ENCODE assay signal across 24 mouse cellular contexts in the genomic region with DNA sequence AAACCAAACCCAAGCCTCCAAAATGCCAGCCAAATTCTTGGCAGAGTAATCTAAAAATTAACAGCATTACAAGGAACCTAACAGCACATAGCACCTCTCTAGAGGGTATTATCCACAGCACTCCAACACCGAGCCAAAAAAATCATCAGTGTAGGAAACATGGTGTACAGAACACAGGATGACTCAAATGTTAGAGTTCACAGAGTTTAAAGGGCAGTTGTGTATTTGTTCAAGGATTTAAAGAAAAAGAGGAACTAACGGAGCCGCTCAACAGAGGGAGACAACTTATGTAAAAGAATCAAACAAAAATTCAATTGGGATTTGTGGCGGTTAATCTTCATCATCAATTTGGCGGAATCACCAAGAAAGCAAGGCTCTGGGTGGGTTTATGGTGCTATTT. TPM values are rescaled to one million over a fixed set of nuclear protein-coding genes. Genes with fewer than 3 reads are reported as not detected.
DNase-seq lines count a peak whose midpoint lies in the region; ATAC-seq and TF ChIP-seq lines count a peak whose summit lies in the region.
"Had no signal": no experiment of that assay in that cellular context is flagged by ENCODE, and none has a peak within 500 bp of the region (broad histone marks: within the 10 kb centered on the region; RNA-seq: fewer than 3 reads in every experiment).

No protein-coding gene starts in this region.

- no peak overlapping the region for H3K9ac ChIP-seq in liver, embryonic 16.5 days (ENCODE audit: low read depth, low read length)
- no peak overlapping the region for H3K9ac ChIP-seq in liver, embryonic 12.5 days
- no peak overlapping the region for H3K9ac ChIP-seq in midbrain, embryonic 11.5 days (ENCODE audit: low read length)
- no peak overlapping the region for H3K9ac ChIP-seq in midbrain, postnatal 0 days (replicated peaks; ENCODE audit: low read length, poor library complexity, severe bottlenecking)
- no peak overlapping the region for H3K9ac ChIP-seq in lung, postnatal 0 days (replicated peaks; ENCODE audit: low read depth)
- H3K9ac ChIP-seq: embryonic facial prominence, embryonic 12.5 days; forebrain, embryonic 13.5 days; forebrain, embryonic 15.5 days; forebrain, postnatal 0 days had no signal

- peak; percentile 39; the same call in 1 of the 2 replicates for ATAC-seq in liver, embryonic 16.5 days (ENCODE audit: low read depth)
- ATAC-seq in liver, embryonic 12.5 days: no peak
- no peak for ATAC-seq in midbrain, embryonic 11.5 days (ENCODE audit: low FRiP score)
- ATAC-seq in midbrain, postnatal 0 days (ENCODE audit: low FRiP score): no peak
- ATAC-seq in lung, postnatal 0 days: no peak
- ATAC-seq: activated CD4-positive, CD25-positive, alpha-beta regulatory T cell, adult 4 months; forebrain, embryonic 13.5 days; forebrain, embryonic 15.5 days; forebrain, postnatal 0 days had no signal

- no peak for TF ChIP-seq EP300 in lung, postnatal 0 days (IDR thresholded peaks at IDR 0.05)

- no peaks in the 10 kb centered on the region for H3K27me3 ChIP-seq in liver, embryonic 16.5 days (ENCODE audit: control insufficient read depth, insufficient read depth, low read depth, low read length)
- H3K27me3 ChIP-seq in liver, embryonic 12.5 days (replicated peaks): no peaks in the 10 kb centered on the region
- no peaks in the 10 kb centered on the region for H3K27me3 ChIP-seq in midbrain, embryonic 11.5 days (ENCODE audit: control insufficient read depth, insufficient read depth, low read length)
- no peaks in the 10 kb centered on the region for H3K27me3 ChIP-seq in midbrain, postnatal 0 days (ENCODE audit: insufficient read depth, low read length)
- H3K27me3 ChIP-seq in lung, postnatal 0 days (replicated peaks; ENCODE audit: insufficient read depth, low read length): no peaks in the 10 kb centered on the region
- H3K27me3 ChIP-seq: embryonic facial prominence, embryonic 12.5 days; forebrain, embryonic 13.5 days; forebrain, embryonic 15.5 days had no signal

- H3K9me3 ChIP-seq in liver, embryonic 16.5 days (replicated peaks; ENCODE audit: control insufficient read depth, low read length): no peaks in the 10 kb centered on the region
- no peaks in the 10 kb centered on the region for H3K9me3 ChIP-seq in liver, embryonic 12.5 days (replicated peaks)
- H3K9me3 ChIP-seq in midbrain, embryonic 11.5 days (ENCODE audit: control insufficient read depth, low read length): no peaks in the 10 kb centered on the region
- H3K9me3 ChIP-seq in midbrain, postnatal 0 days (ENCODE audit: low read length): no peaks in the 10 kb centered on the region
- no peaks in the 10 kb centered on the region for H3K9me3 ChIP-seq in lung, postnatal 0 days (ENCODE audit: low read length)
- H3K9me3 ChIP-seq: embryonic facial prominence, embryonic 10.5 days; embryonic facial prominence, embryonic 12.5 days; forebrain, embryonic 13.5 days; forebrain, embryonic 15.5 days had no signal

- no peak overlapping the region for H3K27ac ChIP-seq in liver, embryonic 16.5 days (ENCODE audit: low read length)
- no peak overlapping the region for H3K27ac ChIP-seq in liver, embryonic 12.5 days
- no peak overlapping the region for H3K27ac ChIP-seq in midbrain, embryonic 11.5 days (ENCODE audit: low read depth, low read length)
- H3K27ac ChIP-seq in midbrain, postnatal 0 days (ENCODE audit: low read depth, low read length): no peak overlapping the region
- no peak overlapping the region for H3K27ac ChIP-seq in lung, postnatal 0 days (ENCODE audit: low read length)
- H3K27ac ChIP-seq: embryonic facial prominence, embryonic 10.5 days; embryonic facial prominence, embryonic 12.5 days; forebrain, embryonic 13.5 days; forebrain, embryonic 15.5 days had no signal

- no peaks in the 10 kb centered on the region for H3K4me1 ChIP-seq in liver, embryonic 16.5 days (ENCODE audit: control insufficient read depth, low read depth, low read length)
- no peaks in the 10 kb centered on the region for H3K4me1 ChIP-seq in liver, embryonic 12.5 days
- no peaks in the 10 kb centered on the region for H3K4me1 ChIP-seq in midbrain, embryonic 11.5 days (ENCODE audit: control insufficient read depth, insufficient read depth, low read length)
- no peaks in the 10 kb centered on the region for H3K4me1 ChIP-seq in midbrain, postnatal 0 days (ENCODE audit: insufficient read depth, low read length)
- H3K4me1 ChIP-seq in lung, postnatal 0 days (ENCODE audit: insufficient read depth, low read depth, low read length): no peaks in the 10 kb centered on the region
- H3K4me1 ChIP-seq: embryonic facial prominence, embryonic 12.5 days; forebrain, embryonic 13.5 days; forebrain, embryonic 15.5 days had no signal

- no peaks in the 10 kb centered on the region for H3K36me3 ChIP-seq in liver, embryonic 16.5 days (ENCODE audit: control insufficient read depth, insufficient read depth)
- H3K36me3 ChIP-seq in liver, embryonic 12.5 days: no peaks in the 10 kb centered on the region
- no peaks in the 10 kb centered on the region for H3K36me3 ChIP-seq in midbrain, embryonic 11.5 days (ENCODE audit: control insufficient read depth, insufficient read depth, low read length)
- H3K36me3 ChIP-seq in midbrain, postnatal 0 days (ENCODE audit: insufficient read depth, low read length): no peaks in the 10 kb centered on the region
- no peaks in the 10 kb centered on the region for H3K36me3 ChIP-seq in lung, postnatal 0 days (ENCODE audit: insufficient read depth, low read length)
- H3K36me3 ChIP-seq: embryonic facial prominence, embryonic 10.5 days; embryonic facial prominence, embryonic 12.5 days; forebrain, embryonic 15.5 days had no signal

- no peak overlapping the region for H3K4me2 ChIP-seq in liver, embryonic 16.5 days (ENCODE audit: low read depth, low read length)
- H3K4me2 ChIP-seq in liver, embryonic 12.5 days: no peak overlapping the region
- H3K4me2 ChIP-seq in midbrain, embryonic 11.5 days: no peak overlapping the region
- no peak overlapping the region for H3K4me2 ChIP-seq in midbrain, postnatal 0 days (ENCODE audit: low read depth, low read length, poor library complexity, severe bottlenecking)
- H3K4me2 ChIP-seq in lung, postnatal 0 days (replicated peaks; ENCODE audit: low read depth, low read length): no peak overlapping the region
- H3K4me2 ChIP-seq: embryonic facial prominence, embryonic 12.5 days; forebrain, embryonic 13.5 days; forebrain, embryonic 15.5 days had no signal

- 46% methylated on average over 5 of the region's 5 CpGs for WGBS in liver, embryonic 16.5 days (ENCODE audit: insufficient replicate concordance)
- WGBS in liver, embryonic 12.5 days (ENCODE audit: insufficient replicate concordance): 61% methylated on average over 5 of the region's 5 CpGs
- 79% methylated on average over 5 of the region's 5 CpGs for WGBS in midbrain, embryonic 11.5 days
- WGBS in midbrain, postnatal 0 days: 76% methylated on average over 5 of the region's 5 CpGs
- WGBS in lung, postnatal 0 days: 84% methylated on average over 5 of the region's 5 CpGs

- H3K4me3 ChIP-seq in liver, embryonic 16.5 days (ENCODE audit: low read depth, low read length): no peak overlapping the region
- H3K4me3 ChIP-seq in liver, embryonic 12.5 days: no peak overlapping the region
- no peak overlapping the region for H3K4me3 ChIP-seq in midbrain, embryonic 11.5 days (ENCODE audit: low read depth, low read length)
- no peak overlapping the region for H3K4me3 ChIP-seq in midbrain, postnatal 0 days (ENCODE audit: low read depth, low read length)
- H3K4me3 ChIP-seq in lung, postnatal 0 days (ENCODE audit: low read depth, low read length): no peak overlapping the region
- H3K4me3 ChIP-seq: embryonic facial prominence, embryonic 10.5 days; embryonic facial prominence, embryonic 12.5 days; forebrain, embryonic 13.5 days; forebrain, embryonic 15.5 days had no signal

- DNase-seq in midbrain, embryonic 11.5 days (ENCODE audit: low spot score, missing footprints): peak; percentile 71
- DNase-seq in midbrain, postnatal 0 days (ENCODE audit: low spot score): no peak
- DNase-seq in lung, postnatal 0 days (ENCODE audit: low spot score): no peak
- DNase-seq: adrenal gland, adult 8-10 months; adrenal gland, postnatal 14 days; adrenal gland, postnatal 36 days; cerebellum, adult 11-12 months; cerebellum, adult 2 months; cerebellum, adult 9-10 months; cerebellum, postnatal 10 days; cerebellum, postnatal 25 days; forebrain, postnatal 0 days had no signal

- TF ChIP-seq CTCF in midbrain, postnatal 0 days (IDR thresholded peaks at IDR 0.05): no peak
- TF ChIP-seq CTCF in lung, postnatal 0 days (IDR thresholded peaks at IDR 0.05): no peak

RNA-seq across cellular contexts. Expression of a gene that starts 7.1 kb away (rescaled TPM):
- 0.07 and 0.24 TPM in 2 replicates for polyA plus RNA-seq in liver, embryonic 16.5 days (2015; fragmentation: Nextera tagmentation; extraction: Ambion mirVana)
- not detected in 2 replicates for polyA plus RNA-seq in liver, embryonic 12.5 days (2016; fragmentation: Nextera tagmentation; extraction: Ambion mirVana)
- 0.14 TPM in 1 of 2 replicates, not detected in the other for polyA plus RNA-seq in midbrain, embryonic 11.5 days (2014; fragmentation: Nextera tagmentation; extraction: Ambion mirVana)
- total RNA-seq in midbrain, postnatal 0 days (2014; rRNA removed): 0.19 TPM in 1 of 2 replicates, not detected in the other
- 0.15 TPM in 1 of 2 replicates, not detected in the other for polyA plus RNA-seq in midbrain, postnatal 0 days (2015; fragmentation: Nextera tagmentation; extraction: Ambion mirVana)
- not detected in 2 replicates for polyA plus RNA-seq in lung, postnatal 0 days (2015; fragmentation: Nextera tagmentation; extraction: Ambion mirVana)
- total RNA-seq: adrenal gland, adult 8-10 months; adrenal gland, postnatal 14 days; adrenal gland, postnatal 36 days; ES-E14; forebrain, postnatal 0 days; MEL had no signal
- polyA plus RNA-seq: activated CD4-positive, CD25-positive, alpha-beta regulatory T cell, adult 4 months; C2C12; cerebellum, adult 2 months; embryonic facial prominence, embryonic 10.5 days; embryonic facial prominence, embryonic 12.5 days; forebrain, embryonic 11.5 days; forebrain, embryonic 15.5 days had no signal

RNA-seq across cellular contexts. Expression of a gene that starts 47.9 kb away (rescaled TPM):
- not detected in 2 replicates for polyA plus RNA-seq in liver, embryonic 16.5 days (2015; fragmentation: Nextera tagmentation; extraction: Ambion mirVana)
- polyA plus RNA-seq in liver, embryonic 12.5 days (2016; fragmentation: Nextera tagmentation; extraction: Ambion mirVana): not detected in 2 replicates
- 0.16 and 0.25 TPM in 2 replicates for polyA plus RNA-seq in midbrain, embryonic 11.5 days (2014; fragmentation: Nextera tagmentation; extraction: Ambion mirVana)
- 1.1 TPM in 1 of 2 replicates, not detected in the other for total RNA-seq in midbrain, postnatal 0 days (2014; rRNA removed)
- polyA plus RNA-seq in midbrain, postnatal 0 days (2015; fragmentation: Nextera tagmentation; extraction: Ambion mirVana): 0.88 and 0.93 TPM in 2 replicates
- 1.3 and 2.1 TPM in 2 replicates for polyA plus RNA-seq in lung, postnatal 0 days (2015; fragmentation: Nextera tagmentation; extraction: Ambion mirVana)
- total RNA-seq: adrenal gland, adult 18-20 months; adrenal gland, postnatal 14 days; adrenal gland, postnatal 36 days; ES-E14; forebrain, postnatal 0 days; MEL had no signal
- polyA plus RNA-seq: activated CD4-positive, CD25-positive, alpha-beta regulatory T cell, adult 4 months; embryonic facial prominence, embryonic 12.5 days; forebrain, embryonic 11.5 days had no signal
